Mouse (Mus musculus): ENCODE measurements around the gene Trim17.

Gene Trim17

DNA sequence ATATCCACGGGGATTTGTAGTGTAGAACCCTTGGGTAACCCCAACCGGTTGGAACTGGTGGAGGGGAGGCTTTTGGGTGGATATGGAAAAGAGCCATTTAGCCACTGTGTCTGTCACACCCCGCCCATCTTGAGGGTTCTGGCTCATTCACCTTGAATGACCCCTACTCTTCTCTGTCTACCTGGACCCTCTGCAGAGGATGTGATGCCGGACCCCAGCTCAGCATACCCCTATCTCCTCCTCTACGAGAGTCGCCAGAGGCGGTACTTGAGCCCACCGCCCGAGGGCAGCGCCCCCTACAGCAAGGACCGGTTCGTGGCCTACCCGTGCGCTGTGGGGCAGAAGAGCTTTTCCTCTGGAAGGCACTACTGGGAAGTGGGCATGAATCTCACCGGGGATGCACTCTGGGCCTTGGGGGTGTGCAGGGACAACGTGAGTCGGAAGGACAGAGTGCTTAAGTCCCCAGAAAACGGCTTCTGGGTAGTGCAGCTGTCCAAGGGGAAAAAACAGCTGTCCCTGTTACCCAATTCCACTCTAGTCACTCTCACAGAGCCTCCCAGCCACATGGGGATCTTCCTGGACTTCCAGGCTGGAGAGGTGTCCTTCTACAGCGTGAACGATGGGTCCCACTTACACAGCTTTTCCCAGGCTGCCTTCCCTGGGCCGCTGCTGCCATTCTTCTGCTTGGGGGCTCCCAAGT is 16.5 kb downstream of the Trim17 start:
- DNase-seq = peak; percentile 25

DNA sequence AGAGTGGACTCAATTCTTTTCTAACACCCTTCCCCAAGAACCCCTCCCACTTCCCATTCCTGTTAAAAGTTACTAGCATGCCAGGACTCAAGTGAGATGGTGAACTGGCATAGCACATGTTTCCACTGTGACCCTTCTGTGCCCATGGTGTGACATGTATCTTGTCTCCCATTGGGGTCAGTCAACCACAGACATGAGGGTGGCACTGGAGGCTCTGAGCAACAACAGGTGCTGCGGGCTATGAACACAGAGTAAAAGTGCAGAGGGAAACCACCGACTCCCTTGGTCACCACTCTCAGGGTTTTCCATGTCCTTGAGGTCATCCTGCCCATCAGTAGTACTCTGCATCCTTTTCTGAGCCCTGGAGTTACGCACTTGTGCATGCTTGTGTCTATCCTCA is 17.3 kb downstream of the Trim17 start:
- no peak for DNase-seq

DNA sequence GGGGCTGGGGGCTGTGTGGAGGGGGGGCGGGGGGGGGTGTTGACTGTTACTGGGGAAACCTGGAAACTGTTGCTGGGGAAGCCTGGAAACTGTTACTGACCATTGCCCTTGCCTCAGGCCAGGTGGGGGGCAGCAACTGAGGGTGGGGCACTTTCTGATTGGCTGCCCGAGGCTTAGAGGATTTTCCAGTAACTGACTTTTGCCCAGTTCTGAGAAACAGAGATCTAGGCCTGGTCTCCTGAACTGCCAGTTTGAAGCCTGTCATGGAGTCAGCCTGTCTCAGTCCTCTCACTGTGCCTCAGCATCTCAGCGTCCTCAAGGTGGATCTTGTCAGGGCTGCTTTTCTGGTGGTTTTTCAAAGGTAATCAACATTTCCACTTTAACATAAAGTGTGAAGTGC is 19.9 kb downstream of the Trim17 start:
- DNase-seq = no peak

DNA sequence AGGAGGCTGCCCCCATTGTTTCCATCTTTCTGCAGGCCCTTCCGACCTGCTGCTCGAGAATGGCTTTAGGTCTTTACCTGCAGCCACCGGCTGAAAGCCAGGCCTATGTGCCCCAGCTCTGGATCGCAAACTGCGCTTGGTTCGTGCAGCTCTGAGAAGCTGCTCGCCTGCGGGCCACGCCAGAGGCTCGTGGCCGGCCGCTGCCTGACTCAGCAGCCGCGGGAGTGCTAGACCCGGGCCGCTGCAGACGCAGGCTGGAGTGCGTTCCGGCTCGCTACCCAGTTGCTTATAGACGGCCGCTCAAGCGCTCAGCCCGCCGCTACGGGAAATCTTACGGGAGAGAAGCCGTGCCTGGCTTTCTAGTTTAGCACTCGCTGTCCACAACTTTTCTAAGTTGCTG is 22.7 kb downstream of the Trim17 start:
- peak; percentile 65 for DNase-seq

DNA sequence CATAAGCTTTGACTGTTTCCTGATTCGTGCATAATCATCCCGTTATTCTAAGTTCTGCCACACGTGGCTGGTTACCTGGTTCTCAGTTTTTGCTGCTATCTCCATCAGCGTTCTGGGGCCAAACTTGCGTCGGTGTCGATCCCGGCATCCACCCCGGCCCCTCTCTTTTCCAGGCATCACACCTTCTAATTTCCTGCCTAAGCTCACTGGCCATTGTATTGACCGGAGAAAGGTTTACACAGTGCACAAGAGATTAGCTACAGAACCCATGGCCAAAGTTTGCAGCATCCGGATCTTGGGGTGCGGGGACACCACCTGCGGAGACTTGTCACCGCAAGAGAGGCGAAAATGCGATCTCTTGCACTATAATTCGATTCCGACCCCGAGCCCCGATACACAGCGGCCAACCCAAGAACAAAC is 23.1 kb downstream of the Trim17 start:
- DNase-seq = no peak

DNA sequence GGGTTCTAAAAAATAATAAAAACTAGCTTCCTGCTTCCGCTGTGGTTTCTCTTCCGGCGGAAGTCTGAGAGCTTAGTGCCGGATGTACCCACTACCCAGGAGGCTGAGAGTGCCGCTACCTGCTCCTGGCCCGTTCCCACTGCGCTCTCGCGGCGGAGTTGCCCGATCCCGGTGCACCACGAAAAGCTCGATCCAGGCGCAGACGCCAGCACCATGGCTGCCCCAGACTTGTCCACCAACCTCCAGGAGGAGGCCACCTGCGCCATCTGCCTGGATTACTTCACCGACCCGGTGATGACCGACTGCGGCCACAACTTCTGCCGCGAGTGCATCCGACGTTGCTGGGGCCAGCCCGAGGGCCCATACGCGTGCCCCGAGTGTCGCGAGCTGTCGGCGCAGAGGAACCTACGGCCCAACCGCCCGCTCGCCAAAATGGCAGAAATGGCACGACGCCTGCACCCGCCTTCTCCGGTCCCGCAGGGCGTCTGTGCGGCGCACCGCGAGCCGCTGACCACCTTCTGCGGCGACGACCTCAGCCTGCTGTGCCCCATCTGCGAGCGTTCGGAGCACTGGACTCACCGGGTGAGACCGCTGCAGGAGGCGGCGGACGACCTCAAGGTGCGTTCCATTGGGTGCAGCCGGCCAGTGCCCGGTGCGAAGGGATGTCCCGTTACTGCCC is 23.7 kb downstream of the Trim17 start, which contains the start of gene Trim11:
Gene Trim11 (plus strand): TSS at position 67 of the 679 bp plus-strand sequence.
- DNase-seq = peak; percentile 79

DNA sequence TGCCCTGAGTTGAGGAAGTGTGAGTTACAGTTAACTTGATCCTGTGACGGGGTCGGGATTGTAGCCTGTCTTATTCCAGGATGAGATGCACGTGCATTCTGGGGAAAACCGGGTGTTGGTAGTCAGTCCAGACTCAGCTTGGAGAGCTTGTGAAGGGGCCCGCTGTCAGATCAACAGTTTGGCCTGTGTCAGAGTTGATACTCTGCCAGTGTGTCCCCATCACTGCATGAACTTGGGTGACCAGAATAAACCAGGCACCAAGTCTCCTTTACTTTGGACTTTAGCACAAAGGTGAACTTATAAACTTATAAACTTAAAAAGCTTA is 24.2 kb downstream of the Trim17 start:
- DNase-seq = no peak

DNA sequence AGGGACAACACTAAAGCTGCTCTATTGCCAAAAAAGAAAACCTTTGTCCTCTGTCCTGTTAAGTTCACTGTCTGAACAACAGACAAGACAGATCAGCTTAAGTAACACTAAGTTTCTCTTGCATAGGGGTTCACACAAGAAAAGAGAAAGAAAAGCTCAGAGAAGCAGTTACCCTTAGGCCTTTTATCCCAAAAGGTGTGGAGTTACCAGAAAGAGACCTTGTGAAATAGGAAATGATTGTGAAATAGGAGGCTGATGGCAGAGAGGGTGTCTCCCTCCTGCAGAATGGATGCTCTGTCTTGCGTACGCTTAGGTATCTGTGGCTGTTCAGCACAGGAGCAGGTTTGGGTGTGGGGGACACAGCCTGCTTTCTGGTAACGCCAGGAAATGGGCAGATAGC is 24.7 kb downstream of the Trim17 start:
- DNase-seq = no peak

DNA sequence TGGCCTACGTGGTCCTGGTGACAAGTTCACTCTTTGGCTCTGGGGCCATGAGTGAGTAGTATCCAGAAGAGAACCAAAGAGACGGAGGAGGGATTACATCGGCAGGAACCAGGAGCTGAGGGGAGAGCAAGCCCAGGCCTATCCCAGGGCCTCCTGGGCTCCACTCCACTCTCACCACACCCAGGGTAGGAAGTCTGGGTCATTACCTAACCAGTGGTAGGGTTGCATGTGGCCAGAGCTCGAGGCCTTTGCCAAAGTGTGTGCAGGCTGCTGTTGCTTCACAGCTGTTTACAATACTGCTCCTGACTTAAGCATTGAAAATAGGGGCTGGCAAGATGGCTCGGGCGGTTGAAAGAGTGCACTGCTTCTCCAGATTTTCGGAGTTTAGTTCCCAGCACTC is 25.2 kb downstream of the Trim17 start:
- DNase-seq = no peak

DNA sequence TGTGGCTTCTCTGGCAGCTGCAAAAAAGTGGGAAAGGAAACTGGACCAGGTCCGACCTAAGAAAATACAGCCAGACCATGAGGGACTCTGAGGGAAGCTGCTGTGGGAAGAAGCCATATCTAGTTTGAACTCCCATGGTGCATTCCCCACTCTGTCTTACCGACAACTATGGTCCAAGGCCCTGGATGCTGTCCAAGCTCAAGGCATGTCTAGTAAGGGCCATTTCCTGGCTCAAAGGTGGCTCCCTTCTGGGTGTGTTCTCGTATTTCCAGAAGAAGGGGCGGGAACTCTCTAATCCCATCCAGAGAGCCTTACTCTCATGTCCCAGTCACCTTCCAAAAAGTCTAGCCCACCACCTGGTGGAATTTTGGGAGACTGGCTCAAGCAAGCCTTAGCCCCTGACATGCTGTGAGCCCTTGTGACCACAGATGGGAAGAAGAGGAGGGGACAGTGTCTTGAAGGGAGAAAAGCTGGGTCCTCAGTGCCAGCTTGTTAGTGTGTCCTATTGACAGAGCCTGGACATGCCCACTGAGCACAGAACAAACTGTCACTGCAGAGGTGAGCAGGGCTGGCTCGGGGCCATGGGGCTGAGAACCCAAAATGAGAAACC is 26.0 kb downstream of the Trim17 start:
- no peak for DNase-seq

DNA sequence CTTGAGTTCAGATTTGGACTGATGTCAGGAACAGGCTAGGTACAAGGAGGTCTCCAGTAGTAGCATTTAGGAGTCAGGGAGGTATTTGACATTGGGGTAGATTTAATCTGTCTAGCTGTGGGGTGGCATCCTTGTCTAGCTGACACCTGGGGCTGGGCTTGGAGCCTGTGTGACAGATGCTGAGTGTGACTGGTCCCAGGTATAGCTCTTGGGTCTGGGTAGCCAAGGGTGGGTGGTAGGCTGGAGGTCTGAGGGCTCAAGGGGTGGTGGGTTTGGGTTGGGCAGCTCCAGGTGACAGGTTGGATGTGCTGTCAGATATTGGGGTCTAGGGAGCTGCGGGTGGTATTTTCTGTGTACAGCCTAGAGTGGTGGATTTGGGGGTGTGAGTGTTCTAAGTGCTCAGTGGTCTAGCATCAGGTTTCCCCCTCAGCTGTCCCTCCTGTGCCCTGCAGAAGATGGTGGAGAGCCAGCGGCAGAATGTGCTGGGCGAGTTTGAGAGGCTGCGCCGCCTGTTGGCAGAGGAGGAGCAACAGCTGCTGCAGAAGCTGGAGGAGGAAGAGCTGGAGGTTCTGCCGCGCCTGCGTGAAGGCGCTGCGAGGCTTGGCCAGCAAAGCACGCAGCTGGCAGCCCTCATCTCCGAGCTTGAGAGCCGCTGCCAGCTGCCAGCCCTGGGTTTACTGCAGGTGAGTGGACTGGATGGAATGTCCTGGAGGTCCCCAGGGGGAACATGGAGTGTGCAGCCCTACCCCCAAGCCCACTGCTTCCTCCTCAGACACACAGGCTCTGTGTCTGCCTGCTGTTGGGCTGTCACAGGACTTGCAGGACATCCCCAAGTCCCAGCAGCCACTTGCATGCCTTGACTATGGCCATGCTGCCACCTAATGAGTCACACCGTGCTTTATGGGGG is 27.3 kb downstream of the Trim17 start:
- DNase-seq = peak; percentile 94

DNA sequence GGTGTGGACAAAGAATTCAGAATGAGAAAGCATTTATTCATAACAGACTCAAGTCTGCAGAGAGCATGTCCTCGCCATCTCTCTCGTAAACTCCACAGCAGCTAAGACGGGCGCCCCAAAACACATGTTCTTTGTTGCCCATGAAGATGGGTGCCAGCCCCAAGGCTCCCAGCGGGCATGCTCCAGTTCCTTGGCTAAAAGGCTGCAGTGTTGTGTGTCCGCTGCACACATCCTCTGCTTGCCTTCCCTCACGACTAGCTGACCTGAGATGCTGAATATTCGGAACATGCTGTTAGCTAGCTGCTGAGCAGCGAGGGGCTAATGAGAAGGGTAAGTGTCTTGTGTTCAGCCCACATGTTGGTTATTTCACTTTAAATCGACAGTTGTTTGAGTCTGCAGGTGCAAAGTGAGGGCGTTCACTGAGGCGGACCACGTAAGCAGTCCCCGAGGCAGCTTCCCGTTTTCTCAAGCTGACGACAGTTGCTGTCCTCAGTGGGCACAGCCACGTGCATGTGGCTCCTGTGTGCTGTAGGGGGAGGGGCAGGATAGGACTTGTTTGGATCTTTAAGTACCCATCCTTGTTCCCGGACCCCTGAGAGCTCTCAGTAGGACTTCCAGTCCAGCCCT is 28.1 kb downstream of the Trim17 start:
- peak; percentile 67 for DNase-seq

DNA sequence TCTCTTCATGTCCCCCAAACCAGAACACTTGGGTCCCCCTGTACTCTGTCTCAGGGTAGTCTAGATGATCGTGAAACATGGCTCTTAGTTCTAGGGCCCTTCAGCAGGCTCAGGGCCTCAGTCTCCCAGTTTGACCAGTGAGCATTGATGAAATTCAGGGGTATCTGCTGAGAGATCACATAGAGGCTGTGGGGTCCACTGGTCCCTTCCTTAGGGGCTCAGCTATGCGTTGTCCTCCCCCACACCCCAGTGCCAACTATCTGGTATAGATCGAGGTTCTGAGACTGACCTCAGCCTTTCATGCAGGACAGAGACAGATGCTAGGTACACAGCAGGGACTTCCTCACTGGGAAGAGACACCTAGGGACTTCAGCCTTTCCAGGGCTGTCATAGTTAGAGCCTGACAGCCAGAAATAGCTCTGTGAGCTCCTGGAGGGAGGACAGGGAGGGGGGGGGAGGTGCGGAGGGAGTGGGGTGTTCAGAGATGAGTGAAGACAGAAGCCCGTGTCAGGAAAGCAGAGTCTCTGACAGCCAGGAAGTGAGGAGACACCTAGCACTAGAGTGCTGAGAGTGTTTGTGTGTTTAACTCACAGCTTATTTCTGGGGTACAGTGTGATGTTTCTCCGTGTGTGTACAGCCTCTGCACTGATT is 29.3 kb downstream of the Trim17 start:
- DNase-seq = no peak

DNA sequence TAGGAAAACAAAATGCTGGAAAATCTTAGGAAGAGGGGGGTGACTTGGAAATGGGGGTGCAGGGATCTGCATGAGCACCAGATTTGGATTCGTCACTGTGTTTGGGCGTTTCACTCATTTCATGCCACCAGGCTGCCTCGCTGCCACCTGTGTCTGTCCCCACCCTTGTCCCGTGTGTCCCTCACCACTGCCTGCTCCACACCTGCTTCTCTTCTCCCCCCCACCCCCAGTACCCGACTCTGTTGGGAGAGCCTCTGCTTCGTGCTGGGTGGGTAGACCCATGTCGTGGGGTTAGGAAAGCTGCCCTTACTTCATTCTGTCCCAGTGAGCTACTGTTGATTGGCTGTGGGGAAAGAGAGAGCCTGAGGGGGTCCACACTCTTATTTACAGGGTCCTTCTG is 30.2 kb downstream of the Trim17 start:
- peak; percentile 43 for DNase-seq

DNA sequence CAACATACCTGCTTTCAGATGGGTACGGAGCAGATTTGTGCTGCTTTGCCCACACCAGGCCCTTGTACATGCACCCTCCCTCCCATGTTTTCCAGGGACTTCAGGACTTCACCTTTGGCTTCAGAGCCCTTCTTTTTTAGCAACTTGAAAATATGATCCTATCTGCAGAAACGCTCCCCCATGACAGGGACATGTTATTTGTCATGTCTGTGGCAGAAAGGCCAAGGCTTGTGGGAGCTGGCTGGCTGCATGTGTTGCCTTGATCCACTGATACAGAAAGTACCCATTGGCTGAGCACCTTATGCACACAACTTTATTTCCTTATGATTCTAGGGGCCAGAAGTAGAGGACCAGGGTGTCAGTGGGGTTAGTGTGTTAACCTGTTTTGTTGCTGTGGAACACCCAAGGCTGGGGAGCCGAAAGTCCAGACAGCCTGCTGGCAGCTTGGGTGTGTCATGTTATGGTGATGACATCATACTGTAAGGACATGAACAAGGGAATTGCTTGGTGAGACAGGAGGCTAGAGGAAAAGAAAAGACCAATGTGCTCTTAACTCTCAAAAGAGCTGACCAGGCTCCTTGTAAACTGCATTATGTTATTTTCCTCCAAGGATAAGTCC is 30.9 kb downstream of the Trim17 start:
- DNase-seq = no peak

DNA sequence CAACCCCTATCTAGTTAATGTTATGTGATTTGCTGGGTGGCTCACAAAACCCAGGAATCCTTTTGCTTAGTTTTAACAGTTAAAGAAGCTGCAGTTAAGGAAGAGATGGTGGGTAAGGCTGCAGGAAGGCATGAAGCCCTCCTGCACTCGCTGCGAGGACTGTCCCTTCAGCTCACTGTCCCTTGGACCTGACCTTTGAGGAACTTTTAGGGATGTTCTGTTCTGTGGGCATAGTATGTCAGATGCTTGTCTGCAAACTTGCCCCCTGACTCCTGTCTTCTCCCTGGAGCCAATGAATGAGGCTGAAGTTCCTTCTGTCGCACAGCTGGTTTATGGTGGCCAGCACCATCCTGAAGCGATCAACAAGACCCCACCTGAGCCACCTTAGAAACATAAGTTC is 34.7 kb downstream of the Trim17 start:
- DNase-seq = no peak

DNA sequence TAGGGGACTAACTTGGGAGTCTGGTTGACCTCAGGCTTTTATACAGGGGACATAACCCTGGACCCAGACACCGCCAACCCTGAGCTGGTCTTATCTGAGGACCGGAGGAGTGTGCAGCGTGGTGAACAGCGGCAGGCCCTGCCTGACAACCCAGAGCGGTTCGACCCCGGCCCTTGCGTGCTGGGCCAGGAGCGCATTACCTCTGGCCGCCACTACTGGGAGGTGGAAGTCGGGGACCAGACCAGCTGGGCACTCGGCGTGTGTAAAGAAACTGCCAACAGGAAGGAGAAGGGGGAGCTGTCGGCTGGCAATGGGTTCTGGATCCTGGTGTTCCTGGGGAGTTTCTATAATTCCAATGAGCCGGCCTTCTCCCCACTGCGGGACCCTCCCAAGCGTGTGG is 35.7 kb downstream of the Trim17 start:
- no peak for DNase-seq

DNA sequence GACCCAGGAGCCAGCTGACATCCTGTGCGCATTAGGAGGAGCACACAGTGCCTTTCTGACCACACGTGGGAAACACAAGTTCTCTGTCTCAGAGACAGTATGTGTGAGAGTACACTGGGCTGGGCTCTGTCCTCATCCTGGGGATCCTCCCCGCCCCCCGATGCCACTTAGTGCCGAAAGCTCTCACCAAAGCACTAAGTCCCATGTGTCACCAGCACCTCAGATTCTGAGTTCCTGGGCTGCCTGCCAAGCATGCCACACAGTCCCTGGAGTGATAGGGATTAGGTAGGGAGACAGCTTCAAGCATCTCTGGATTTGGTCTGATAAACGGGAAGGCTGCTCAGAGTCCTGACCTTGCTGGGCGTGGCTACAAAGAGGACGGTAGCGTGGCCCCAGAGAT is 36.3 kb downstream of the Trim17 start:
- no peak for DNase-seq

DNA sequence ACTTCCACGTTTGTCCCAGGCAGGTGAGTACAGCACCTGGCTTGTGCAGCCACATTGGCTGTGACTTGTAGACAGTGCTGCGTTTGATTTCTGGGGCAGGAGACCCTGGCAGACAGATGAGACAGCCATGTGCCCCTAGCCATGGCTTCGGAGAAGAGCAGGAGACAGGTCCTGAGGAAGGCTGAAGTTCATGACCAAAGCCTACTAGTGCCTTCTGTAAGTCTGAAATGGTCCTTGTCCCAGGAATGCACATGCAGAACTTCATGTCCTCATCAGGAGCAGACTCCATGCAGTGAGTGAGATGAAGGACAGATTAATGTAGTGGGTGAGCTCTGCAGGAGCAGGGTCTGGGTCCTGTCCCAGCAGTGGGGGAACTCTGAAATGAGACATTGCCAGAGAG is 37.4 kb downstream of the Trim17 start:
- DNase-seq = no peak

DNA sequence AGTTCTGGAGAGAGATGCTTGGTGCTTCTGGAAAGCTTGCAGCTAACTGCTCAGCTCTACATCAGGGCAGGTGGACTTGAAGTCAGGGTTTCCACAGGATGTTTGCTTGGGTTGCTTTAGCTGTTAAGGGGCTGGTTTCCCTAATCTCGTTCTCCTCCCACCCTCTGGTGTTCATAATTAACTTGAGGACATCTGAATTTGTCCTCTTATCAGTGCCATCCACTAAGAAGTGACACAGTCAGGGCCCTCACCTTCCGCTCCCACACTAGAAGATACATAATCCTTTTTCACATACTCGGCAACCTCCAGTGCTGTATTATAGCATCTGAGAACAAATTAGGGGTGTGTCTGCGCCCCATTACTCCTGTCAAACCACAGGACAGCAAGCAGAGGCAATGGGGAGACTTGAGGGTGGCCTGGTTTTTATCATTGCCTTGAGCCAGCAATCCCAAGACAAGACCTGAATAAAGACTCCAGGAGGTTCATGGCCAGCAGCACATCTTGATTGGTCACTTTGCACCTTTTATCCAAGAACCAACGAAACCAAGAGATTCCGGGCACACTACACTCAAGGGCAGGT is 38.7 kb downstream of the Trim17 start:
- DNase-seq = no peak

DNA sequence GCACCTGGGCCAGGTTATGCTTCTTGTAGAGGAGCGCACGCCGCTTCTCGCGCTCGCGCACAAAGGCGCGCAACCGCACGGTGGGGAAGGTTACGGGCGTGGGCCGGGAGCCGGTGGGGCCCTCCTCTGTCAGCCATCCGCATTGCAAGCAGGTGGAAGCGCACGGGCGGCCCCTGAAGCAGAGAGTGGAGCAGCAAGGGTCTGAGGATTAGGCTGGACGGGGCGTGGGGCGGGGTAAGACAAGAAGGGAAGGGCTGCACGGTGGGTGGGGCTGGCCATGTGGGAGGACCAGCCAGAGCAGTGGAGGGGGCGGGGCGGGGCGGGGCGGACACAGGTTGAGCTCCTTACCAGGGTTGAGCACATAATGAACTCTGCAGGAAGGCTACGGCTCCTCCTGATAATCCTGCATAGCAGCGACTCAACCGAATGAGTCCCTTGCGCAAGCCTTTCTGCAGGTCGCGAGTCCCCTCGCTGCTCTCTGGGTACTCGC is 39.9 kb downstream of the Trim17 start:
- DNase-seq = peak; percentile 85
